Mouse (Mus musculus) bone marrow macrophage, adult 2 months (primary cell): ENCODE measurements around the gene Smtnl1.

Experiments used
- CTCF ChIP-seq: IDR thresholded peaks from 2 replicates; pipeline ENCODE4 v1.5.1; 2012; ENCODE audit warnings: low read depth, mild to moderate bottlenecking, low read length, moderate library complexity
- POLR2A ChIP-seq: IDR thresholded peaks from 2 replicates; pipeline ENCODE4 v1.6.1; 2012; ENCODE audit warnings: mild to moderate bottlenecking, low read depth, low read length, borderline replicate concordance

DNA sequence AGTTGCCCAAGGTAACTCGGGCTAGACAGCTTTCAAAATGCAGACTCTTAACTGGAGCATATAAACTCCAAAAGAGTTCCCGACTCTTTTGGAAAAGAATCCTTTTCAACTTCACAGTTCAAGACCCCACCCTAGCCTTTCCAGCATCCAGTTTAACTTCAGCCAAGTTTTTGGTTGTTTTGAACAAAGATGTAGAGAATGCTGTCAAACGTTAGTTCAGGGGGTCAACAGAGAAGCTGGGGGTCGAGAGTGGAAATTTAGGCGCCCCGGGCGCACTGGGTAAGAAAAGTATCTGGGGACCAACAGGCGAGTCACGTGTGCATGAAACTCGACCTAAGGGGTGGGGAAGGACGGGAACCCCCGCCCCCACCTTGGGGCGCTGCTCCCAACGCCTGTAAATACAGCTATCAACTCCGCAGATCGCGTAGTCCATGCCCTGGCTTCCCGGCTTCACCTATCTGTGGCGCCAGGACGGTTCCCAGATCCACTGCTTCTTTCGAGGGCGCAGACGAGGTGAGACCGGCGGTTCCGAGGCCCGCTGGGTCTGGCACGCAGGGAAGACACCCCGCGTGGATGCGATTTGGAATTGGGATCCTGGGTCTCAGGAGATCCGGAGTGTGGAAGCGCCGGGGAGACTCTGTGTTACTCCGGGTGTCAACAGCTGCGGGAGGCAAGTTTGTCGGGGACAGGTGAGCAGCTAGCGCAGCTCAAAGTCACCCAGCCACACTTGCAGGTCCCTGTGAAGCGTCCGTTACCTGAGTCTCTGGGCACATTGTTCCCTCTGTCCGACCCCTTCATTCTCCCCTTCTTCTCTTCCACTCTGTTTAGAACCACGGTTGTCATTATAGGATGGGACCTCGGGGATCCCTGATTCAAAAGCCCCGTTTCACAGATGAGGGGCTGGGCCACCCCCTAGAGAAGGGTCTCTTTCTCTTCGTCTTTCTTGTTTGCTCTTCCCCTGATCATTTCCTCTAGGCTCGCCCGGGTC, 16.8 kb upstream of the Smtnl1 start:
- TF ChIP-seq POLR2A (no peak), CTCF (no peak)
